Mouse (Mus musculus) bone marrow macrophage, adult 2 months (primary cell): ENCODE measurements at regions not wholly inside any gene's neighbourhood (a gene's known extent, or its start where the extent isn't known, plus 50 kb on each side); places are given as distances from the start of the nearest gene placed in this dataset.

Source experiments
- CTCF ChIP-seq: IDR thresholded peaks from 2 replicates; pipeline ENCODE4 v1.5.1; 2012; ENCODE audit warnings: low read depth, mild to moderate bottlenecking, low read length, moderate library complexity
- POLR2A ChIP-seq: IDR thresholded peaks from 2 replicates; pipeline ENCODE4 v1.6.1; 2012; ENCODE audit warnings: mild to moderate bottlenecking, low read depth, low read length, borderline replicate concordance

DNA sequence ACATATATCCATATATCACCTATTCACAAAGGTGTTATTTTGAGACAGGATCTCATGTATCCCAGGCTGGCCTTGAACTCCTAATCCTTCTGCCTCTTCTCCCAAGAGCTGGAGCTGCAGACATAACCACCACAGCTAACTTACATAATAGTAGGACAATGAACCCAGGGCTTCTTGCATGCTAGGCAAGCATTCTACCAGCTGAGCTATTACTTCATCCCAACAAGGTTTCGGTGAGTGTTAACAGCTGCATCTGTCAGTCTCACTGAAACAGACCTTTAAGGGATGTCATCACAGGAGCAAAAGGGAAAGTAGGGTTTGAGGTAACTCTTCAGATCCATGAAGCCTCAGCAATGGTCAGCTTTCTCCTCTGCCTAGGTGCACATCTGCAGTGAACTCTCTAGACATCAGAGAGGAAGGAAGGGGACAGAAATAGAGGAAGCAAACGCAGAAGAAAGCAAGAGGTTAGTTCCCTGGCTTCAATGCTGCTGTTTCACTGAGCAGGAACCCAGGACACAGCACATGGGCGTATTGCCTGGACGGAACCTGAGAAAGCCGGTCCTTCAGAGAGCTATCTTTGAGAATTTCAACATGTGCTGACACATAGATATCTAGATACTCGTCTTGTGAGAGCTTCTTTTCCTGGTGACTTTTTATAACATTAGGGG, 163.1 kb downstream of the Pfkfb3 start:
- TF ChIP-seq CTCF (no peak), POLR2A (no peak)
